Mouse (Mus musculus): ENCODE measurements around the gene Kcnh2. TPM values are rescaled to one million over a fixed set of nuclear protein-coding genes. Genes with fewer than 3 reads are reported as not detected.

Kcnh2 gene
- polyA plus RNA-seq, 2 experiments: 3.8 to 16.2 TPM

- WGBS: 73% methylated on average over 5 of the region's 5 CpGs
- H3K9me3 ChIP-seq (ENCODE audit: control insufficient read depth, low read length): no peaks in the 10 kb centered on the region
- H3K27ac ChIP-seq (replicated peaks; ENCODE audit: low read depth, low read length): no peak overlapping the region
- no peak overlapping the region for H3K4me2 ChIP-seq (replicated peaks; ENCODE audit: low read depth, low read length, severe bottlenecking)
- no peaks in the 10 kb centered on the region for H3K36me3 ChIP-seq (ENCODE audit: control insufficient read depth, insufficient read depth, low read length)
- no peaks in the 10 kb centered on the region for H3K4me1 ChIP-seq (ENCODE audit: control insufficient read depth, insufficient read depth, low read length)
- H3K4me3 ChIP-seq (replicated peaks; ENCODE audit: low read length): no peak overlapping the region
- H3K27me3 ChIP-seq (ENCODE audit: control insufficient read depth, insufficient read depth, low read length): no peaks in the 10 kb centered on the region
- DNase-seq (ENCODE audit: low spot score) (no peak), ATAC-seq (ENCODE audit: low FRiP score, low read depth) (no peak)
- TF ChIP-seq POLR2A (IDR thresholded peaks at IDR 0.05; ENCODE audit: borderline replicate concordance, extremely low read depth, insufficient read depth, insufficient read length): no peak
- H3K9ac ChIP-seq (ENCODE audit: low read depth, low read length, severe bottlenecking): no peak overlapping the region
These were observed 68.2 kb downstream of the Kcnh2 start for GRCm38 (mm10) chr5:24283181-24283580.

DNA sequence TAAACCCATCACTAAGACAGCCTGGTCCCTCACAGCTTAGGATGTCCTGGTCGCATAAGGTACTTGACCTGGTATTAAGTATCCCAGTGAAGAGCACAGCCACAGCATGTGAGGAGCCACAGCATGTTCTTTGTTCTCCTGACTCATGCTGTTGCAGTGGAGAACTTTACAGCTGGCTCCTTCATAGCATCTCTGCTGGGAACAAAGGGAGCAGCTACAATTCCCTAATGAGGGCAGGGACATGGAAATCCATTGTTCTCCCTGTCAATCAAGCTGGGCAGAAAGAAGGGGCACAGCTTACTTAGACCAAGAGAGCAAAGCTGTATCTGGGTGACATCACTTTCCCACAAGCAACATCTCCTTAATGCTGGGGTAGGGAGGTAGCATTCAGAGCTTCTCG, 70.9 kb downstream of the Kcnh2 start:
- no peak for DNase-seq (ENCODE audit: low spot score)
- no peak overlapping the region for H3K9ac ChIP-seq (ENCODE audit: low read depth, low read length, severe bottlenecking)
- H3K27me3 ChIP-seq (ENCODE audit: control insufficient read depth, insufficient read depth, low read length): no peaks in the 10 kb centered on the region
- no peak overlapping the region for H3K4me3 ChIP-seq (replicated peaks; ENCODE audit: low read length)
- H3K4me2 ChIP-seq (replicated peaks; ENCODE audit: low read depth, low read length, severe bottlenecking): no peak overlapping the region
- no peak for TF ChIP-seq POLR2A (IDR thresholded peaks at IDR 0.05; ENCODE audit: borderline replicate concordance, extremely low read depth, insufficient read depth, insufficient read length)
- ATAC-seq (ENCODE audit: low FRiP score, low read depth): no peak
- H3K4me1 ChIP-seq (ENCODE audit: control insufficient read depth, insufficient read depth, low read length): no peaks in the 10 kb centered on the region
- no peak overlapping the region for H3K27ac ChIP-seq (replicated peaks; ENCODE audit: low read depth, low read length)
- no peaks in the 10 kb centered on the region for H3K9me3 ChIP-seq (ENCODE audit: control insufficient read depth, low read length)
- H3K36me3 ChIP-seq (ENCODE audit: control insufficient read depth, insufficient read depth, low read length): no peaks in the 10 kb centered on the region
- 79% methylated on average over 2 of the region's 2 CpGs for WGBS

- H3K4me1 ChIP-seq (ENCODE audit: control insufficient read depth, insufficient read depth, low read length): no peaks in the 10 kb centered on the region
- DNase-seq (ENCODE audit: low spot score) (no peak), ATAC-seq (ENCODE audit: low FRiP score, low read depth) (no peak)
- H3K9me3 ChIP-seq (ENCODE audit: control insufficient read depth, low read length): no peaks in the 10 kb centered on the region
- H3K27ac ChIP-seq (replicated peaks; ENCODE audit: low read depth, low read length): no peak overlapping the region
- no peaks in the 10 kb centered on the region for H3K36me3 ChIP-seq (ENCODE audit: control insufficient read depth, insufficient read depth, low read length)
- H3K4me2 ChIP-seq (replicated peaks; ENCODE audit: low read depth, low read length, severe bottlenecking): no peak overlapping the region
- H3K27me3 ChIP-seq (ENCODE audit: control insufficient read depth, insufficient read depth, low read length): no peaks in the 10 kb centered on the region
- WGBS: 83% methylated on average over 4 of the region's 4 CpGs
- no peak for TF ChIP-seq POLR2A (IDR thresholded peaks at IDR 0.05; ENCODE audit: borderline replicate concordance, extremely low read depth, insufficient read depth, insufficient read length)
- no peak overlapping the region for H3K9ac ChIP-seq (ENCODE audit: low read depth, low read length, severe bottlenecking)
- H3K4me3 ChIP-seq (replicated peaks; ENCODE audit: low read length): no peak overlapping the region
These were observed 71.9 kb downstream of the Kcnh2 start for GRCm38 (mm10) chr5:24279527-24279926.

DNA sequence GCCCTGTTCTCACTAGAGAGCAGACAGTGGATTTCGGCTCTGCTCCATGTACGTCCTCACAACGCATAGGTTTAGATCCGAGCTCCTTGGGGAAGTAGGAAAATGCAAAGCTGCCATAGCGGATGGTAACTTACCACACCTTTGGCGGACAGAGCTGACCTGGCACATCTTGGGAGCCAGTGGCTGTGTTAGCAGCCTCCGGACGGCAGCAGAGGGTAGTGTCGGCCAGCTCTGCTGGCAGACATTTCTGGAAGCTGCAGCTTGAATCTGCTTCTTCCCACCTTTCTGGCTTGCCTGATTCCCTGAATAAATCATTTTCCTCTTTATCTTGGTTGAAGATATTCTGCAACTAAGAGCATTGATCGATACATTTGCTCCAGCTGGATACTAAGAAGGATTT, 73.2 kb downstream of the Kcnh2 start:
- WGBS: 88% methylated on average over 10 of the region's 10 CpGs
- H3K27me3 ChIP-seq (ENCODE audit: control insufficient read depth, insufficient read depth, low read length): no peaks in the 10 kb centered on the region

DNA sequence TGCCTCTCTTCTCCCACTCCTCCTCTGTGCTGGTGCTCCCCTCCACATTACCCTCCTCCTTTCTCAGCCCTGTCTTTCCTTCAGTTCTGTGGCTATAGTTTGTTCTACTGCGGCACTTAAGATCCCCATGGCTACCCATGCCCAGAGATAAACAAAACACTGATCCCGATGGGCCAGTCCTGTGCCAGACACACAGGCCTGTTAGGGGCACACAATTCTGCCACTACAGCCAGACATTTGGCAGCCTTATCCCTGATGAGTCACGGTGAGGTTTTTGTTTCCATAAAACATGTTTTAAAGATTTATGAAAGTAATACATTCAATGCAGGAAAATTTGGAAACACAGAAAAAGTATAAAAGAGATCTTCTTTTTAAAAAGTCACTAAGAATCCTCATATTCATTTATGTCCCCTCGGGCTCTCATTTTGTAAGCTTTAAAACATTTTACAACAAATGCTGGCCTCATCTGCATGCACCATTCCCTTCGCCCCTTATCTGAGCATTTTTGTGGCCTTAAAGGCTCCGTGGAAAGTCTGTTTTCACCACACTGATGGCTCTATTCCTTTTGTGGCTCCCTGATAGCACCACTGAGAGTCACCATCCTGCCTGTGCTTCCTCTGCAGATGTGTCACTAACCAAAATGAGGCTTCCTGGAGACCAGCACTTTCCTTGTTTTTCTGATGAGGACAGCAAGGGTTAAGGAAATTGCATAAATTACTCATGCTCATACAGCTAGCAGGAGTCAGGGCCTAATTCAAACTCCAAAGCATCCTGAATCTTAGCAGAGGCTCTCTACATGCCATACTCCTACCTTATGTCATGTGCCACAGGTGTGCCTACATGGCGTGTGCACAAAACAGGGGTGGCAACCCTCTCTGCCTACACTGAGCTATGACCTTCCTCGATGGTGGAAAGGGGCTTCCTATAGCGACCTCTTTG, 77.5 kb downstream of the Kcnh2 start:
- Histone ChIP-seq H3K4me1 (ENCODE audit: control insufficient read depth, insufficient read depth, low read length) (no peaks in the 10 kb centered on the region), H3K9me3 (ENCODE audit: control insufficient read depth, low read length) (no peaks in the 10 kb centered on the region), H3K9ac (ENCODE audit: low read depth, low read length, severe bottlenecking) (no peak overlapping the region), H3K4me3 (replicated peaks; ENCODE audit: low read length) (no peak overlapping the region), H3K4me2 (replicated peaks; ENCODE audit: low read depth, low read length, severe bottlenecking) (no peak overlapping the region), H3K27me3 (ENCODE audit: control insufficient read depth, insufficient read depth, low read length) (no peaks in the 10 kb centered on the region), H3K36me3 (ENCODE audit: control insufficient read depth, insufficient read depth, low read length) (no peaks in the 10 kb centered on the region), H3K27ac (replicated peaks; ENCODE audit: low read depth, low read length) (no peak overlapping the region)
- no peak for DNase-seq (ENCODE audit: low spot score)
- no peak for ATAC-seq (ENCODE audit: low FRiP score, low read depth)
- no peak for TF ChIP-seq POLR2A (IDR thresholded peaks at IDR 0.05; ENCODE audit: borderline replicate concordance, extremely low read depth, insufficient read depth, insufficient read length)
- 62% methylated on average over 9 of the region's 9 CpGs for WGBS

More for the DNA sequence above, 73.2 kb downstream of the Kcnh2 start:
- no peak for ATAC-seq (ENCODE audit: low FRiP score, low read depth)
- no peak overlapping the region for H3K4me2 ChIP-seq (replicated peaks; ENCODE audit: low read depth, low read length, severe bottlenecking)
- H3K4me3 ChIP-seq (replicated peaks; ENCODE audit: low read length): no peak overlapping the region
- no peak overlapping the region for H3K27ac ChIP-seq (replicated peaks; ENCODE audit: low read depth, low read length)
- no peaks in the 10 kb centered on the region for H3K4me1 ChIP-seq (ENCODE audit: control insufficient read depth, insufficient read depth, low read length)
- no peaks in the 10 kb centered on the region for H3K9me3 ChIP-seq (ENCODE audit: control insufficient read depth, low read length)
- H3K9ac ChIP-seq (ENCODE audit: low read depth, low read length, severe bottlenecking): no peak overlapping the region
- no peaks in the 10 kb centered on the region for H3K36me3 ChIP-seq (ENCODE audit: control insufficient read depth, insufficient read depth, low read length)
- DNase-seq (ENCODE audit: low spot score): no peak
- TF ChIP-seq POLR2A (IDR thresholded peaks at IDR 0.05; ENCODE audit: borderline replicate concordance, extremely low read depth, insufficient read depth, insufficient read length): no peak
